Mouse (Mus musculus) lung, adult 2 months (tissue): ENCODE measurements around the gene Sult6b2. TPM values are rescaled to one million over a fixed set of nuclear protein-coding genes. Genes with fewer than 3 reads are reported as not detected.

Experiments
- DNase-seq: peaks from one replicate; pipeline ENCODE4 v3.0.0; 2022
- H3K4me1 ChIP-seq: fragments of 200-500 bp; 2 replicates; pipeline ENCODE4 v1.6.1; 2011; ENCODE audit warnings: low read length; ENCODE audit not compliant: control insufficient read depth, insufficient read depth
- H3K4me3 ChIP-seq: fragments of 200-500 bp; replicated peaks from 2 replicates; pipeline ENCODE3; 2011; ENCODE audit warnings: low read depth, mild to moderate bottlenecking, control low read depth, low read length; ENCODE audit errors: extremely low read depth
- CTCF ChIP-seq: fragments of 200-500 bp; IDR thresholded peaks from 2 replicates; pipeline ENCODE4 v1.5.1; 2011; ENCODE audit warnings: mild to moderate bottlenecking, low read length, control low read depth; ENCODE audit not compliant: insufficient read depth
- POLR2A ChIP-seq: fragments of 200-500 bp; IDR thresholded peaks from 2 replicates; pipeline ENCODE4 v1.6.1; 2011; ENCODE audit warnings: low read depth, mild to moderate bottlenecking, control low read depth, low read length, borderline replicate concordance; ENCODE audit errors: extremely low read depth
- WGBS: fragments of 180-500 bp; shearing (Covaris S2); methylation state at CpG from one replicate; pipeline ENCODE4 v1.1.7; 2018; 5-methylcytosine and 5-hydroxymethylcytosine counted together
- polyA plus RNA-seq: library from polyadenylated mRNA; depleted of rRNA; stranded (reverse); fragments of >200 nt; gene quantifications from 2 replicates; pipeline ENCODE4 v1.2.3, GENCODE M21; 2012; rRNA removed

The Sult6b2 gene
- polyA plus RNA-seq: not detected in 2 replicates

DNA sequence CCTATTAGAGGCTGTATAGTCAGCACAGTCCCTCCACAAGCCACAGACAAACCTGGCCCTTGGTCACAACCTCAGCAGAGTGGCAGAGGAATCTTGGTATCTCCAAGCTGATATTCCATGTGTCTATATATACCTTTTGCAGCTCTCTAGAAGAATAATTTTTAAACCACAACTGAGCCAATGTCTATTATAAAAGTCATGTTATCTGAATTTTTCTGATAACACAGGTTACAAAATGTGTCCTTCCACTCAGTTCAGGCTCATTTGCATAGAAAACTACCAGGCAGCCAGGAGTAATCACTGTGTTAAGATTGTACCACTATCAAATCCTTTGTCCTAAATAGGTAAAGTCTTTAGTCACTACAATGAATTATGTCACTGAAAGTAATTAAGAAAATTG, at the start of gene Sult6b2:
Gene Sult6b2, minus strand, starts transcription at position 101 of the 400 bp plus-strand sequence.
- no peak for DNase-seq
- TF ChIP-seq CTCF (no peak), POLR2A (no peak)
- Histone ChIP-seq H3K4me1 (no peaks in the 10 kb centered on the region), H3K4me3 (no peak within 1 kb of the TSS)

DNA sequence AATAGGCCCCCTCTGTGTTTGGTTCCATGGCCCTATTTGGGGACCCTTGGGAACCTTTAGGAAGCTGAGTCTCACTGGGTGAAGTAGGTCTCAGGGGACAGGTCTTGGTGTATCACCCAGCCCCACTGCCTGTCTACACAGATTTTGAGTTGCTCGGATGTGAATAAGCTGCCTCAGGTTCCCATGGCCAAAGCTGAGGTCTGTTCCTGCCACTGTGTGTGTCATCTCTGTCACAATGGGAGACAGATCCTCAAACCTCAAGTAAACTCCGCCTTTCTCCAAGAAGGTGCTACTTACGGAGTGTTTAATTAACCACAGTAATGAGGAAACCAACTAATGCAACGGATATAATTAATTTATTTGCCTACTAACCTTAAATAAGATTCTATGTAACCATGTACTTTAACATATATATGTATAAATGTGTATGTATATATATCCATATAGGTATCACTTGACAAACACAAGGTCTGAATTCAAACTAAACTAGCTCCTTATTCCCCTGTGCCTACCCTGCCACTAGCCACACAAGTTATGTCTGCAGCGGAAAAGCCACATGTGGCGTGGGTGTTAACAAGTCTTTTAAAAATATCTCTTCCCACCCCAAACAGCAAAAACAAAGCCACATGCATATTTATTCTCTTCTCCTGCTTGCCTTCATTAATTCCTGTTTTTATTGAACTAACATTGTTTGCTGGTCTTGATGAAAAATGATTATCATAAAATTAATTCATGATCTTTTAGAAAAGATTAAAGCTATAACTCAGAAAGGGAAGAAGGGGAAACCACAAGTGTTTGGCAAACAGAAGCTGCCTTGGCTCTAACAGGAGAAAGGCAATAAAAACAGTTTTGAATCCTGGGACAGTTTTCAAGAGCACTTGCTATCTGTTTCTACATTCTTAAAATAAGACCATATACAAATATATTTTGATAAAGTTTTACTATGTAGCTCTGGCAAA, 48.4 kb upstream of the Sult6b2 start:
- no peak for TF ChIP-seq CTCF
- no peak for TF ChIP-seq POLR2A
- no peaks in the 10 kb centered on the region for H3K4me1 ChIP-seq
- WGBS: 77% methylated on average over 6 of the region's 6 CpGs

DNA sequence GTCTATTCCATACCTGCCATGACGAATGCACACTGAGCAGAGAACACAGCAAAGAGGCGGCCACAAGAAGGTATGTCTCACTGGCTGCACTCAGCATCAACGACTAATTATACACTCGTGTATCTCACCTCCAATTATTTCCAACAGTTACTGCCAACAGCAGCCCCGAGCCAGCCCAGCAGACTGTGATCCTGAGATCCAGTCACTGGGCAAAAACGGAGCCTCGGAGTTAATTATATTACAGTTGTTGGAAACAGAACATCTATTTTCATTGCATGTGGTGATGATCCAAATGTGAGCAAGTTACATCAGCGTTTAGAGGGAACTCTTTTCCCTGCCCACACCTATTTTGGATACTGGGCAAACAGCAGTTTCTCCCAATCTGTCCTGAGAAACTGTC, 46.1 kb upstream of the Sult6b2 start:
- 73% methylated on average over 8 of the region's 8 CpGs for WGBS
- no peak for DNase-seq
- Histone ChIP-seq H3K4me3 (no peak overlapping the region), H3K4me1 (no peaks in the 10 kb centered on the region)
- no peak for TF ChIP-seq CTCF
- no peak for TF ChIP-seq POLR2A

More for the DNA sequence above, 48.4 kb upstream of the Sult6b2 start:
- H3K4me3 ChIP-seq: no peak overlapping the region
- DNase-seq: no peak

DNA sequence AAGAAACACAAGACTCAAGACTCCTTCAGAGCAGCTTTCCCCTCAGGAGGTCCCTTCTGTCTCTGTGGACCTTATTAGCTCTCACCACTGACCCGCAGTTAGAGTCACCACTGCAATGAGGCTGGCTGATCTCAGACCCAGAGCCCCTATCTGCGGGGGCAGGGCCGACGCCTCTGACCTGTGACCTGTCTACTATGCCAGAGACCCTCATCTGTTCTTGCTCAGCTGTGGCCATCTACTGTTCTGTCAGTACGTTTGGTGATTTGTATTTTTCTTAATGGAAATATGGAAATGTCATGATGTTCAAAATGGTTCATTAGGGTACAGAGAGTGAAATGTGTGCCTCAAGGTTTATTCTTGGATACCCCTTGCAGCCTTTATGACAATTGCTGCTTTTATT, 45.0 kb upstream of the Sult6b2 start:
- DNase-seq: no peak
- Histone ChIP-seq H3K4me1 (no peaks in the 10 kb centered on the region), H3K4me3 (no peak overlapping the region)
- 62% methylated on average over 5 of the region's 5 CpGs for WGBS
- TF ChIP-seq CTCF: no peak
- no peak for TF ChIP-seq POLR2A

DNA sequence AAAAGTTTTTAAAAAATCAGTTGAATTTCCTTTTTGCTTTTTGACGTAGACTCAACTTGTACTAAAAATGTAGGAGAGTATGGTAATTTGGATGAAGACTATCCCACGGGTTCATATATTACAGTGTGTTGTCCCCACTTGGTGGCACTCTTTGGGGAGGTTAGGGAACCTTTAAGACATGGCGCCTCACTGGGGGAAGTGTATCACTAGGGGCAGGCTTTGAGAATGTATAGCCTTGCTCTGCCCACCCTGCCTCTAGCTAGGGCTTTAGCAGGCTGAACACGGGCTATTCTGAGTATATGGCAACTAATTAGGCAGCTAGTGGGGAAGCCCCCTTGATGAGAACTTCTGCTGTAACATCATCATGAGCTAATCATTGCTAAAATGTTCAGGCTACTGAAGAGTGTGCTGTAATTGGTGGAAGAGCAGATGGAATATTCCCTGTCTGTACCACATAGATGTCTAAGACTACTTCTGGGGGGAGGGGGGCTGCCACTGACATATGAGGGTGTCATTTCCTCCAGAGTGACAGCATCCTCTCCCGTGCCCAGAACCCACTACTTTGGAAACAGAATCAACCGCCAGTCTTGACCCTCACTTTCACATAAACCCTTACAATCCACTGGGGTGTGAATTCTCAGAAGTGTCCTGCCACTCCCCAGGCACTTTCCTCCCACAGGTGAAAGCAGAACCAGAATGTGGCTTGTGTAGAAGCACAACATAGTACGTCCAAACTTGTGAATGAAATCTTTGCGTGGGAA, 43.8 kb upstream of the Sult6b2 start:
- no peak for DNase-seq
- TF ChIP-seq CTCF: no peak
- no peak for TF ChIP-seq POLR2A

DNA sequence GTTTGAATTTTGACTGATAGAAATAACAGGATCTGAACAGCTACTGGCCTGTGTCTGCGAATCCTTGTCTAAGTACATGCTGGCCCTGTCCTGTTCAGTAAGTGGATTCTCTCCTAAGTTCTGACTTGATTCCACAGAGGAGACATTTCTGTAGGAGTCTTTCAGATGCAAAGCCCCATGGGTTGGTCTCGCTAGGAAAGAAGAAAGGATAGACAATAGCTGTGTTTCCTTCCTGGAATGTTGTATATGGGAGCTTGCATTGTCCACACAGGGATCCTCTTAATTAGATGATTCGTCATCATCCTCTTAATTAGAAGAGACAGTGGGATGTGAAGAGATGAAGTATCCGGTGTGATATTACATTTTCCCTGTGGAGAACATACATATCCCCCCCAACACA, 42.6 kb upstream of the Sult6b2 start:
- Histone ChIP-seq H3K4me3 (no peak overlapping the region), H3K4me1 (no peaks in the 10 kb centered on the region)
- WGBS: 76% methylated on average over 4 of the region's 4 CpGs
- DNase-seq: no peak
- TF ChIP-seq POLR2A (no peak), CTCF (no peak)

More for the DNA sequence above, 43.8 kb upstream of the Sult6b2 start:
- H3K4me3 ChIP-seq: no peak overlapping the region
- WGBS: 67% methylated on average over 8 of the region's 8 CpGs
- no peaks in the 10 kb centered on the region for H3K4me1 ChIP-seq

DNA sequence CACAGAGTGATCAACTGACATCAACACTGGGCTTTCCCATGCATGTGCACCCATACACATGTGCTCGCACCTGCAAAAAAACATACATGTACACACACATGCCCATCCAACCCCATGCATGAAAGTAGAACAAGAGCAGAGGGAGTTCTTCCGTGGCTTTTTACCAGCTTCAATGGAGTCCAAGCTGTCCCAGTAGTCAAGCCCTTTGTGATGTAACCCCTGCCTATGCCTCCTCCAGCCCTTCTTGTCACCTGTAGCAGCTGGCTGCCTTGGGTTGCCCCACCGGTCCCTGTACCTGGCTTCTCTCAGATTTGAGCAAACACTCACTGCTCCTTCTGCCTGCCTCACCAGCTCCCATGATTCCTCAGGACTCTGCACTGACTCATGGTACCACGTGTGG, 40.8 kb upstream of the Sult6b2 start:
- no peak for DNase-seq
- 71% methylated on average over 4 of the region's 4 CpGs for WGBS
- H3K4me1 ChIP-seq: no peaks in the 10 kb centered on the region
- H3K4me3 ChIP-seq: no peak overlapping the region
- no peak for TF ChIP-seq CTCF
- no peak for TF ChIP-seq POLR2A

DNA sequence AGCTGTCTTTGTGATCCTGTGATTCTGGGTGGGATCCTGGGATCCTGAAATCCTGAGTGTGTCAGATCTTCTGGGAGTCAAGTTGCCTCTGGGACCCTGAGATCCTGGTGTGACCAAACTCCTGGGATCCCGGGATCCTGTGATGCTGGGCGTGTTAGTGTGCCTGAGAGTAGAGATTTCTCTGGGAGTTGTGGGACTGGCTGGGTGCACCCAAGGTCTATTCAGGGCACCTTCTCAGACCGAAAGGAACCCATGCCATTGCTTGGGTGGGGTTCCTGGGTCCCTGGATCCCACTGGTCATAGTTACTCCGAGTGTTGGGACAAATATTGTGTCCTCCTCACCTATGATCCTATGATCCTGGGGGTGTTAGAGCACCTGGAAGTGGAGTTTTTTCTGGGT, 39.8 kb upstream of the Sult6b2 start:
- H3K4me3 ChIP-seq: no peak overlapping the region
- 87% methylated on average over 4 of the region's 4 CpGs for WGBS
- H3K4me1 ChIP-seq: no peaks in the 10 kb centered on the region

DNA sequence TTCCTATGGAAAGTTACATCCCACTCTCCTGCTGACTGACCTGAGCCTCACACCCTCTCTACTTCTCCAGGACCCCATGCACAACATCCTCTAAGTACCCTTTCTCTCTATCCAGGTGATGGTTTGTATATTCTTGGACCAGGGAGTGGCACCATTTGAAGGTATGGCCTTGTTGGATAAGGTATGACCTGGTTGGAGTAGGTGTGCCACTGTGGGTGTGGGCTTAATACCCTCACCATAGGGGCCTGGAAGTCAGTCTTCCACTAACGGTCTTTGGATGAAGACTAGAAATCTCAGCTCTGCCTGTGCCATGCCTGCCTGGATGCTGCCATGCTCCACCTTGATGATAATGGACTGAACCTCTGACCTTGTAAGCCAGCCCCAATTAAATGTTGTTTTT, 34.2 kb upstream of the Sult6b2 start:
- Histone ChIP-seq H3K4me1 (no peaks in the 10 kb centered on the region), H3K4me3 (no peak overlapping the region)
- DNase-seq: no peak
- 88% methylated on average over 1 of the region's 1 CpGs for WGBS
- no peak for TF ChIP-seq POLR2A
- TF ChIP-seq CTCF: no peak

More for the DNA sequence above, 39.8 kb upstream of the Sult6b2 start:
- TF ChIP-seq CTCF: no peak
- TF ChIP-seq POLR2A: no peak
- DNase-seq: no peak
